Mouse (Mus musculus) forebrain, embryonic 13.5 days (tissue): ENCODE data around the gene Catsperg2. TPM values are rescaled to one million over a fixed set of nuclear protein-coding genes. Genes with fewer than 3 reads are reported as not detected.
"Not testable (repeated sequence)": the region's sequence is repeated elsewhere in the genome, so short reads cannot be mapped to it uniquely, and the experiment has no call there.

Source experiments
- ATAC-seq: fragments of 200-750 bp; cut with Nextera tagmentation; 2 replicates; pipeline ENCODE4 v1.8.0; 2017
- H3K27ac ChIP-seq: fragments of 300-500 bp; sonication (generic); 2 replicates; pipeline ENCODE4 v1.5.1; 2015; ENCODE audit warnings: inconsistent platforms, mild to moderate bottlenecking, moderate library complexity
- H3K27me3 ChIP-seq: fragments of 300-500 bp; sonication (generic); 2 replicates; pipeline ENCODE4 v1.6.1; 2015; ENCODE audit warnings: mild to moderate bottlenecking, inconsistent platforms
- H3K36me3 ChIP-seq: fragments of 300-500 bp; sonication (generic); 2 replicates; pipeline ENCODE4 v1.6.1; 2015; ENCODE audit warnings: mild to moderate bottlenecking, inconsistent platforms; ENCODE audit not compliant: poor library complexity, severe bottlenecking
- H3K4me1 ChIP-seq: fragments of 300-500 bp; sonication (generic); 2 replicates; pipeline ENCODE4 v1.6.1; 2015; ENCODE audit warnings: inconsistent platforms
- H3K4me2 ChIP-seq: fragments of 300-500 bp; sonication (generic); 2 replicates; pipeline ENCODE4 v1.6.1; 2015; ENCODE audit warnings: inconsistent platforms, mild to moderate bottlenecking, moderate library complexity
- H3K4me3 ChIP-seq: fragments of 300-500 bp; sonication (generic); 2 replicates; pipeline ENCODE4 v1.5.1; 2015; ENCODE audit warnings: mild to moderate bottlenecking, inconsistent platforms
- H3K9ac ChIP-seq: fragments of 300-500 bp; sonication (generic); 2 replicates; pipeline ENCODE4 v1.6.1; 2015; ENCODE audit warnings: mild to moderate bottlenecking, inconsistent platforms
- H3K9me3 ChIP-seq: fragments of 300-500 bp; sonication (generic); replicated peaks from 2 replicates; pipeline ENCODE4 v1.6.1; 2016; ENCODE audit warnings: inconsistent platforms
- WGBS: fragments of 180-500 bp; shearing (Covaris S2); methylation state at CpG from one replicate; pipeline ENCODE4 v1.1.7; 2015; 5-methylcytosine and 5-hydroxymethylcytosine counted together
- polyA plus RNA-seq: library from polyadenylated mRNA; unstranded; fragments of >200 nt; fragmentation: Nextera tagmentation; extraction: Ambion mirVana; gene quantifications from 2 replicates; pipeline ENCODE4 v1.2.1, GENCODE M21; 2015

Catsperg2 gene
- polyA plus RNA-seq = 0.16 and 0.21 TPM in 2 replicates

DNA sequence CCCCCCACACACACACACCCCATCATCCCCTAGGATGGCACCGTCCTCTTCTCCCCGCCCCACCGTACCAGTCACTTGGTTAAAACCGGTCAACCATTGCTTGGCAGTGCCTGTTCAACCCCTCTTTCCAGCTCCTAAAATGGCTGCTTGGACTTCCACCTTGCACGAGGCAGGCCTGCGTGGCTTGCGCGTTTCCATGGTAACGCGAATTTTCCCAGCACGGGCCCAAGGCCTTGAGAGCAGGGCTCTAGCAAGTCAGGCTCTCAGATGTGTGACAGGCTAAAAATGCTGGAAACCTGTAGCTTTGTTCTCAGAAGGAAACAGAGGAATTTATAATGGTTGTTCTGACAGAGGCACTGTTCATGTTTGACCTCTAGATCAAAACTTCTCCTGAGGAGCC lies at the start of gene Catsperg2:
TSS of gene Catsperg2 (minus strand) at position 173 of the 400 bp plus-strand sequence.
- H3K27me3 ChIP-seq, H3K4me1 ChIP-seq, H3K9ac ChIP-seq, ATAC-seq, H3K27ac ChIP-seq, H3K4me3 ChIP-seq, H3K36me3 ChIP-seq, H3K4me2 ChIP-seq, H3K9me3 ChIP-seq: not testable (repeated sequence)
- WGBS = 56% methylated on average over 11 of the region's 11 CpGs

DNA sequence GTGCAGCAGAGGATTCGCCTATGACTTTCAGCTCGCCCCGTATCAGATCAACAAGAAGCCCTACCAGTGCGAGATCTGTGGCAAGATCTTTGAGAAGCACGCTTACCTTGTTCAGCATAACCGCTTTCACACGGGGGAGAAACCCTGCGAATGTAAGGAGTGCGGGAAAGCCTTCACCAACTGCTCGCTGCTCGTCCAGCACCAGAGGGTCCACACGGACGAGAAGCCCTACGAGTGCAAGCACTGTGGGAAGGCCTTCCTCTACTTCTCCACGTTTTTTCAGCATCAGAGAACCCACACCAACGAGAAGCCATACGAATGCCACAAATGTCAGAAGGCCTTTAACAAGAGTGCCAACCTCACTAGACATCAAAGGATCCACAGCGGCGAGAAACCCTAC lies 49.7 kb upstream of the Catsperg2 start:
- H3K9ac ChIP-seq = no peak overlapping the region
- peaks cover 84% of the 10 kb centered on the region for H3K36me3 ChIP-seq
- H3K27me3 ChIP-seq = no peaks in the 10 kb centered on the region
- no peak overlapping the region for H3K27ac ChIP-seq
- H3K9me3 ChIP-seq = no peaks in the 10 kb centered on the region
- H3K4me3 ChIP-seq = no peak overlapping the region
- 96% methylated on average over 19 of the region's 19 CpGs for WGBS
- H3K4me1 ChIP-seq = no peaks in the 10 kb centered on the region
- H3K4me2 ChIP-seq = no peak overlapping the region
- ATAC-seq = no peak

DNA sequence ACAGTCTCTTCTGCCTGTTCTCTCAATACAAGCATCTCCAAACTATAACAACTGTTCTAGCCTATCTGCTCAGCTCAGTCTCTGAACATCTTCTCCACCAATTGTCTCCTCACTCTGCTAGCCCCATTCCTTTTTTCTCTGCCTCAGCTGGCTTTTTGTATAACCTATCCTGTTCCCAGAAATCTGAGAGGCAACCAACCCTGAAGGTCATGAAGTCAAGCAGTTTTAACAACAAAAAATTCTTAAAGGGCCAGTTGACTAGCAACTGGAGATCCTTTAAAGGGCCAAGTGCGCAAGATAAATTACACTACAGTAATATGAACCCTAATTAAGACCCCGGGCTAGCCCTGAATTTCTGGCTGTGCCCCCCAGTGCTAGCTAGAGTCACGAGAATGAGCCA lies 47.5 kb upstream of the Catsperg2 start:
- H3K4me3 ChIP-seq = no peak overlapping the region
- peaks cover 73% of the 10 kb centered on the region for H3K36me3 ChIP-seq
- no peak overlapping the region for H3K9ac ChIP-seq
- no peak overlapping the region for H3K4me2 ChIP-seq
- 92% methylated on average over 3 of the region's 3 CpGs for WGBS
- H3K27ac ChIP-seq = no peak overlapping the region
- peaks cover 5% of the 10 kb centered on the region for H3K4me1 ChIP-seq
- H3K27me3 ChIP-seq = no peaks in the 10 kb centered on the region
- no peak for ATAC-seq
- H3K9me3 ChIP-seq = no peaks in the 10 kb centered on the region

DNA sequence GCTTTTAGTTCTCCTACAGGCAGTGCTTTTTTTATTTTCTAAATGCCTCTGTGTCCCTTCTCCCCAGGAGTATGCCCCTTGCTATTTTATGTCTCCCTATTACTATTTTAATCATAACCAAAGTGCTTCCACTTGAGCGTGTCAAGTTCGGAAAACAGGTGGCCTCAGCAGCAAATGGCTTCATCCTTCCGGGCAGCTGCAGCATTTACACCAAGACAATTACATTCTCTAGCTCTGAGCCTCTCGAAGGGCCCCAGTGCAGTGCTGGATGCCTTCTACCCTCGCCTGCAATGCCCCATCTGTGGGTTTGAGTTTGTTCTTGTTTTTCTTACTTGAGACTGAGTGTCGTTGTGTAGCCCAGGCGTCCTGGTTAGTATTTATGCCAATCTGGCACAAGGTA lies 46.7 kb upstream of the Catsperg2 start:
- Histone ChIP-seq H3K4me2 (no peak overlapping the region), H3K27me3 (no peaks in the 10 kb centered on the region), H3K9me3 (no peaks in the 10 kb centered on the region), H3K9ac (no peak overlapping the region), H3K4me3 (no peak overlapping the region), H3K27ac (no peak overlapping the region), H3K36me3 (peaks cover 64% of the 10 kb centered on the region), H3K4me1 (peaks cover 10% of the 10 kb centered on the region)
- ATAC-seq = no peak
- WGBS = 91% methylated on average over 7 of the region's 7 CpGs

DNA sequence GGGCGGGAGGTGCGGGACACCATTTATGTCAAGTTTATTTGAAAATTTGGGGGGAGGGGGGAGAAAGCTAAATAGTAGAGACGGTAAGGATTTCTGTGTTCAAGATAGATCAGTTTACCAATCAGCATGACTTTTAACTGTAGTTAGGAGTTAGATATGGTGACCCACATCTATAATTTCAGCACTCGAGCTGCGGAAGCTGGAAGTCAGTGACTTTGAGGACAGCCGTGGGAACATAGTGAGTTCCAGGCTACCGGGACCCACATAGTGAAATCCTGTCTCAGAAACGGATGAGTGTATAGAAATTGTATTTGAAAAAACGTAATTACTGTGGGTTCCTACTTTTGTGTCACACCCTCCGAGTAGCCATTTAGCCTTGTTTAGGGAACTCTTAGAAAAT lies 42.1 kb upstream of the Catsperg2 start:
- Histone ChIP-seq H3K9ac (peak overlapping the region; percentile 76), H3K27me3 (no peaks in the 10 kb centered on the region), H3K4me2 (peak overlapping the region; percentile 57), H3K9me3 (no peaks in the 10 kb centered on the region), H3K4me1 (peaks cover 19% of the 10 kb centered on the region), H3K36me3 (peaks cover 21% of the 10 kb centered on the region), H3K27ac (no peak overlapping the region), H3K4me3 (peak overlapping the region; percentile 67)
- no peak for ATAC-seq
- WGBS = 8% methylated on average over 10 of the region's 10 CpGs

DNA sequence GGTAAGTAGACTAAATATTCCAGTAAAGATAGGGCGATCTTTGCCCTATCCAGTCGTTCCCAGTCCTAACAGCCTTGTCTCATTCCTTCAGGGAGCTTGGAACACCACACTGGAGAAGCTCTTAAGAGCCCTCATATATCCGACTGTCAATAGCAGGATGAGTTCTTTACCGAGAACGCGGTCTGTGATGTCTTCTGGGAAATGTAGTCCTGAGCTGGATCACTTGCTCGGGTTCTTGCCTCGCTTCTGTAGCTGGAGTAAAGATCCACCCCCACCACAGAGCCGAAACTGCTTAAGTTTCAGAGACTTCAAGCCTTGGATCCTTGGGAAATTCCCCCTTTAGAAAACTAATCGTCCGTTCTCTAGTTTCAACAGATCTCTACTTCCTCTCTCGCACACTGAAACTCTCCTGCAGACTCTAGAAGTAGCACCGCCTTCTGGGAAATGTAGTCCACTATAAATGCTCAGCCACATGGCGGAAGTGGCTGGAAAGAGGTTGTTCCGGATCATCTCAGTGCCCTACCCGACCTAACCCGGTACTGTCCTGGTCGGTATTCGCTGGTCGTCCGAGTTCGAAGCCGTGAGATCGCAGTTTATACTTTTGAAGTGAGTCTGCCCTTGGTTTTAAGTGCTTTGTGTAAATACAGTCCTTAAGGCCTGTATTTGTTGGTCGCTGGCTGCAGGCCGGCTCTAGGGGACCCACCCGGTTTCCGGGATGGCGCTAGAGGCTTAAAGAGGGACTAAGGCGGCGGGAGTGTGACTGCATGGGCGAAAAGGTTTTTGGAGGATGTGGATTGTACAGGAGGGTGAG lies 41.5 kb upstream of the Catsperg2 start, which contains the start of gene Zfp84:
TSS of gene Zfp84 (plus strand) at position 463 of the 811 bp plus-strand sequence.
- H3K36me3 ChIP-seq = peaks cover 14% of the 10 kb centered on the region
- no peaks in the 10 kb centered on the region for H3K9me3 ChIP-seq
- peak within 1 kb of the TSS; percentile 67 for H3K4me3 ChIP-seq
- H3K9ac ChIP-seq = peak within 1 kb of the TSS; percentile 76
- peak within 1 kb of the TSS; percentile 57 for H3K4me2 ChIP-seq
- under 1% methylated on average over 32 of the region's 32 CpGs for WGBS
- H3K27ac ChIP-seq = peak within 1 kb of the TSS; percentile 68
- H3K27me3 ChIP-seq = no peaks in the 10 kb centered on the region
- H3K4me1 ChIP-seq = peaks cover 19% of the 10 kb centered on the region
- peak; percentile 96 for ATAC-seq

DNA sequence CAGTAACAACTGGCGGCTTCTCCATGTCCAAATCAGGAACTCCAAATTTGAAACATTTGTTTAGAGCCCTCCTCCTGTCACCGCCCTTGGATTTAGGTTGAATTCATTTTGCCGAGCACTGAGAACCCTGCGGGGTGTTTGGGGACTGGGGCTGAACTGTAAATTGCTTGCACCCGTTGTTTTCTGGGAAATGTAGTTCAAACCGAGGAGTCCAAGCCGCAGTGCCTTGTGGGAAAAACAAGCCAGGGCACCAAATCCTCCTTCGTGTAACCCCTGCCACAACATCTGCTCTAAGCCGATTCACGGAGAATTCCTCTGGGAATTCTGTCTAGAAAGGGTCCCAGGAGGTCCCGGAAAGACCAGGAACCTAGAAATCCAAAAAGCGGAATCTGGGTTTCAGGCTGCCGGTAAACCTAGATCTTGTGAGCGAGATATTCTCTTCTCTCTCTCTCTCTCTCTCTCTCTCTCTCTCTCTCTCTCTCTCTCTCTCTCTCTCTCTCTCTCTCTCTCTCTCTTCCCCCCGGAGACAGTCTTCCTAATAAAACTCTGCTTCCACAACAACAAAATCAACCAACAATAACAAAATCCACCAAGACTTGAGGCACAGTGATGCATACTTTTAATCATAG lies 40.3 kb upstream of the Catsperg2 start:
- ATAC-seq = peak; percentile 60
- Histone ChIP-seq H3K4me1 (peaks cover 19% of the 10 kb centered on the region), H3K9ac (peak overlapping the region; percentile 63), H3K9me3 (no peaks in the 10 kb centered on the region), H3K4me2 (peak overlapping the region; percentile 57), H3K27me3 (no peaks in the 10 kb centered on the region), H3K4me3 (peak overlapping the region; percentile 67), H3K27ac (peak overlapping the region; percentile 62), H3K36me3 (peaks cover 5% of the 10 kb centered on the region)
- WGBS = 1% methylated on average over 14 of the region's 15 CpGs

DNA sequence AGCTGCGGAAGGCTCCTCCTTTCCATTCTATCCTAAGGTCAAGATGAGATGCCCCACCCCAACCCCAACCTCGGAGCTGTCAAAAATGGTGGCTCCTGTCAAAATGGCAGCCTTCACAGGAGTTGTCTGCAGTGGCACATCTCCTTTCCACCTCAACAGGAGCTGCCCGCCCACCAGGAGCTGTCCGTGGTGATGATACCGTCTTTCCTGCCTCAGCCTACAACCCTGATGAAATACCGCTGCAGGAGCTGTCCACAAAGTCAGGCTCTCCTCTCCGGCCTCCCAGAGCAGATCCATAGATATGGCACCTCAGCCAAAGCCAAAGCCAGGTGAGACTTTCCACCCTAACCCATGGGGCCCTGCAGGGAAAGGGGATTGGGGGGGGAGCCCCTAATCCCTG lies 37.9 kb upstream of the Catsperg2 start:
- no peaks in the 10 kb centered on the region for H3K36me3 ChIP-seq
- no peaks in the 10 kb centered on the region for H3K27me3 ChIP-seq
- 79% methylated on average over 7 of the region's 7 CpGs for WGBS
- H3K4me3 ChIP-seq = no peak overlapping the region
- ATAC-seq = no peak
- H3K4me2 ChIP-seq = no peak overlapping the region
- no peaks in the 10 kb centered on the region for H3K9me3 ChIP-seq
- H3K27ac ChIP-seq = no peak overlapping the region
- peaks cover 17% of the 10 kb centered on the region for H3K4me1 ChIP-seq
- no peak overlapping the region for H3K9ac ChIP-seq

DNA sequence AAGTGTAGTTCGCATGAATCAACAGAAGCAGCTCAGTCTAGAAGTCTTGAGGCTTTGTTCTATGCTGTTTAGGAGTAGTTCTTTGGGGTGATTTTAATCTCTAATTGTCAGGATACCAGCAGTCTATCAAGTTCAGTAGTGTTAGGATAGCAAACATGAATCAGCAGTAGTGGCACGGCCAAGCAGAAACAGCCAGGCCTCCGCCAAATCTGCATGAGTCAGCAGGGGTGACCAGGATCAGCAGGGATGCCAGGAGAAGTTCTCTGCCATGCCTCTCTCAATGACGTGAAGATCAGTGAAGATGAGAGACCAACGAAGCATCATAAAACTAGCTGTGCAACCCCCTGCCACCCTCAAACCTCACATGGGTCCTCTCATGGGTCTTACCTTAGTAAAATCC lies 33.6 kb upstream of the Catsperg2 start:
- H3K27ac ChIP-seq = no peak overlapping the region
- H3K9me3 ChIP-seq = no peaks in the 10 kb centered on the region; the same call in 1 of the 2 replicates
- H3K4me3 ChIP-seq = no peak overlapping the region
- 86% methylated on average over 5 of the region's 5 CpGs for WGBS
- ATAC-seq = no peak
- H3K9ac ChIP-seq = no peak overlapping the region
- H3K27me3 ChIP-seq = no peaks in the 10 kb centered on the region
- H3K4me2 ChIP-seq = no peak overlapping the region
- H3K36me3 ChIP-seq = no peaks in the 10 kb centered on the region
- H3K4me1 ChIP-seq = no peaks in the 10 kb centered on the region

DNA sequence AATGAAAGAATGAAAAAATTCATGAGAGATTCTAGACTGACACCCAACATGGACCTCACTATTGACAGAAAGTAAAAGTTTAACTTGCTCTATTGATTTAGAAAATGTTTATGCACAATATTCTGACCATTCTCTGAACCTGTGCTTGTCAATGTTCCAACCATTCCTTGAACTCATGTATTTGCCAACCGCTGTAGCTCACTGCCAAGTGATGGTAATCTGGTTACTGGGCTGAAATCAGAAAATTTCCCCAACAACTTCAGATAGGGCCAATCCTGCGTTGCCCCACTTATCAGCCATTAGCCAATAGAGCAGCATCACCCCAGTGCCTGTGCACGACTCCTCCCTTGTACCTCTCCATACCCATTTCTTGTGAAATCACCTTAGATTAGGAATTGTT lies 15.4 kb upstream of the Catsperg2 start:
- ATAC-seq = no peak
- no peaks in the 10 kb centered on the region for H3K4me1 ChIP-seq
- WGBS = 83% methylated on average over 3 of the region's 3 CpGs
- no peak overlapping the region for H3K9ac ChIP-seq
- H3K4me3 ChIP-seq = no peak overlapping the region
- no peaks in the 10 kb centered on the region for H3K36me3 ChIP-seq
- H3K27ac ChIP-seq = no peak overlapping the region
- H3K27me3 ChIP-seq = no peaks in the 10 kb centered on the region
- no peak overlapping the region for H3K4me2 ChIP-seq
- no peaks in the 10 kb centered on the region for H3K9me3 ChIP-seq

DNA sequence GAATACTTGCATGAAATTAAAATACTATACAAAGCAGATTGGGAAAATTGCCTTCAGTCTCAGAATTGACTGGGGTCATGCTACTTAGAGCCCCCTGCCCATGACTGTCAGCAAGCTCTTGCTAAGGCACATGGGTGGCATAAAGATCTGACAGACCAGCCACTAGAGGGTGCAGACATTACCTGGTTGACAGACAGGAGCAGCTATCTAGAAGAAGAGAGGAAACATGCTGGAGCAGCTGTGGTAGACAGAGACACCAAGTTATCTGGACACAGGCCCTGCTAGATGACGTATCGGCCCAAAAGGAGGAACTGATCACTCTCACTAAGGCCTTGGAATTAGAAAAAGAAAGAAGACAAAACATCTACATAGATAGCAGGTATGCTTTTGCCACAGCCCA lies 1.2 kb upstream of the Catsperg2 start:
- H3K4me3 ChIP-seq = no peak overlapping the region
- no peak for ATAC-seq
- no peak overlapping the region for H3K27ac ChIP-seq
- no peaks in the 10 kb centered on the region for H3K4me1 ChIP-seq
- H3K9ac ChIP-seq = no peak overlapping the region
- no peak overlapping the region for H3K4me2 ChIP-seq
- 93% methylated on average over 2 of the region's 2 CpGs for WGBS
- no peaks in the 10 kb centered on the region for H3K27me3 ChIP-seq
- H3K36me3 ChIP-seq = no peaks in the 10 kb centered on the region
- H3K9me3 ChIP-seq = peaks cover 13% of the 10 kb centered on the region

DNA sequence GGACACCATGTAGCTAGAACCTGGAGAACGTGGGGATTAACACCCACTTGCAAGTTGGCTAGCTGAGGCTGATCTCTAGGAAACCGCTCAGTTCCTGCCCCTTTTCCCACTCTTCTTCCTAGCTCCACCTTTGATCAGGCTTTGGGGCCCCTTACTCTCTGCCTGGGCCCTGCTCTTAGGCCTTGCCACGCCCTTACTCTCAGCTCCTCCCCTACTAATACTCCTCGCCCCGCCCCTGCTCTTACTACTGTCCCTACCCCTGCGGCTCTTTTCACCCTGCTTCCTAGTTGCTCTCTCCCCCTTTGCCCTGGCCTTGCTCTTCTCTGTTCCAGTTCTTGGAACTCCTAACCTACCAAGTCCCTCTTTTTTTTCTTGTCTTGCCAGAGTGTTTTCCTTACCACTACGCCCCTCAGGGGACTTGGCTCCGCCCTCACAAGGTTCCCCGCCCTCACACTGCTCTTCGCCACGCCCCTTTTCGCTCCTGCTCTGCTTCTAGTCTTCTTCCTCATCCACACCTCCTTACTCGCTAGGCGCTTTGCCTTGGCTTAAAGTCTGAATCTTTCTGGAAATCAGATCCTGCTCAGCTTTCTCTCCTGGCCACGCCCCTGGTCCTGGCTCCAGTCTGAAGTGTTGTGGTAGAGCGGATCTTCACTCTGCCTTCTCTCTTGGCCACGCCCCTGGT lies 1.2 kb downstream of the Catsperg2 start:
- not testable (repeated sequence) for H3K27me3 ChIP-seq, H3K9me3 ChIP-seq, H3K4me1 ChIP-seq, H3K9ac ChIP-seq, H3K27ac ChIP-seq, H3K4me3 ChIP-seq, ATAC-seq, H3K4me2 ChIP-seq, H3K36me3 ChIP-seq
- WGBS = 43% methylated on average over 17 of the region's 17 CpGs
